ENCODE assay signal across 31 mouse cellular contexts in genomic region chr19:30490916-30491315, GRCm38 (mm10). TPM values are rescaled to one million over a fixed set of nuclear protein-coding genes. Genes with fewer than 3 reads are reported as not detected.
DNase-seq lines count a peak whose midpoint lies in the region; ATAC-seq and TF ChIP-seq lines count a peak whose summit lies in the region.
"Had no signal": no experiment of that assay in that cellular context is flagged by ENCODE, and none has a peak within 500 bp of the region (broad histone marks: within the 10 kb centered on the region; RNA-seq: fewer than 3 reads in every experiment).

No protein-coding gene starts in this region.

- TF ChIP-seq CTCF in heart, postnatal 0 days (IDR thresholded peaks at IDR 0.05; ENCODE audit: low read depth) = no peak

- no peaks in the 10 kb centered on the region for H3K9me3 ChIP-seq in heart, embryonic 12.5 days (replicated peaks)
- H3K9me3 ChIP-seq in heart, postnatal 0 days (replicated peaks; ENCODE audit: control insufficient read depth, low read length) = no peaks in the 10 kb centered on the region
- no peaks in the 10 kb centered on the region for H3K9me3 ChIP-seq in liver, embryonic 11.5 days (ENCODE audit: control insufficient read depth, low read length)
- H3K9me3 ChIP-seq: embryonic facial prominence, embryonic 13.5 days; forebrain, embryonic 12.5 days; G1E; hindbrain, embryonic 12.5 days; midbrain, embryonic 15.5 days; neural tube, embryonic 12.5 days had no signal

- ATAC-seq in heart, embryonic 12.5 days (ENCODE audit: insufficient number of reproducible peaks, low FRiP score) = no peak
- ATAC-seq in heart, postnatal 0 days (ENCODE audit: insufficient read depth, low read depth) = no peak
- no peak for ATAC-seq in liver, embryonic 11.5 days (replicated peaks; ENCODE audit: low FRiP score)
- ATAC-seq: forebrain, postnatal 0 days; intestine, embryonic 16.5 days; midbrain, embryonic 15.5 days had no signal

- 17% methylated on average over 9 of the region's 9 CpGs for WGBS in heart, embryonic 12.5 days
- 19% methylated on average over 9 of the region's 9 CpGs for WGBS in heart, postnatal 0 days
- WGBS in liver, embryonic 11.5 days = 50% methylated on average over 9 of the region's 9 CpGs

- H3K9ac ChIP-seq in heart, embryonic 12.5 days = peak overlapping the region; percentile 18; the same call in 1 of the 2 replicates
- no peak overlapping the region for H3K9ac ChIP-seq in heart, postnatal 0 days (replicated peaks; ENCODE audit: low read depth, low read length)
- H3K9ac ChIP-seq in liver, embryonic 11.5 days (ENCODE audit: low read depth, low read length) = no peak overlapping the region
- H3K9ac ChIP-seq: embryonic facial prominence, embryonic 13.5 days; forebrain, embryonic 12.5 days; forebrain, postnatal 0 days; hindbrain, embryonic 12.5 days; midbrain, embryonic 15.5 days; neural tube, embryonic 12.5 days had no signal

- no peaks in the 10 kb centered on the region for H3K36me3 ChIP-seq in heart, embryonic 12.5 days
- H3K36me3 ChIP-seq in heart, postnatal 0 days (replicated peaks; ENCODE audit: control insufficient read depth, insufficient read depth, low read length) = no peaks in the 10 kb centered on the region
- no peaks in the 10 kb centered on the region for H3K36me3 ChIP-seq in liver, embryonic 11.5 days (ENCODE audit: control insufficient read depth, insufficient read depth, low read length)
- H3K36me3 ChIP-seq: embryonic facial prominence, embryonic 13.5 days; forebrain, embryonic 12.5 days; G1E; hindbrain, embryonic 12.5 days; midbrain, embryonic 15.5 days; neural tube, embryonic 12.5 days had no signal

- H3K4me1 ChIP-seq in heart, embryonic 12.5 days (replicated peaks) = 0 out of 2 replicates have a peak, but pooled peaks cover 7% of the 10 kb centered on the region
- H3K4me1 ChIP-seq in heart, postnatal 0 days (ENCODE audit: control insufficient read depth, insufficient read depth) = no peaks in the 10 kb centered on the region
- H3K4me1 ChIP-seq in liver, embryonic 11.5 days (replicated peaks; ENCODE audit: control insufficient read depth, insufficient read depth, low read length) = no peaks in the 10 kb centered on the region
- H3K4me1 ChIP-seq: forebrain, embryonic 12.5 days; hindbrain, embryonic 12.5 days; midbrain, embryonic 15.5 days; neural tube, embryonic 12.5 days had no signal

- H3K4me3 ChIP-seq in heart, embryonic 12.5 days = no peak overlapping the region
- H3K4me3 ChIP-seq in heart, postnatal 0 days (ENCODE audit: low read depth, low read length) = no peak overlapping the region
- H3K4me3 ChIP-seq in liver, embryonic 11.5 days (ENCODE audit: low read depth, low read length) = no peak overlapping the region
- H3K4me3 ChIP-seq: embryonic facial prominence, embryonic 13.5 days; erythroblast, embryonic 14.5 days; forebrain, embryonic 12.5 days; hindbrain, embryonic 12.5 days; midbrain, embryonic 15.5 days; neural tube, embryonic 12.5 days had no signal

- intact Hi-C loops in heart, postnatal 25 days (cut with DNase I) = no loop called here

- no peak overlapping the region for H3K27ac ChIP-seq in heart, embryonic 12.5 days (ENCODE audit: poor library complexity, severe bottlenecking)
- H3K27ac ChIP-seq in heart, postnatal 0 days (ENCODE audit: low read depth) = no peak overlapping the region
- H3K27ac ChIP-seq in liver, embryonic 11.5 days (ENCODE audit: low read depth, low read length) = no peak overlapping the region
- H3K27ac ChIP-seq: embryonic facial prominence, embryonic 13.5 days; forebrain, embryonic 12.5 days; hindbrain, embryonic 12.5 days; midbrain, embryonic 15.5 days; neural tube, embryonic 12.5 days had no signal

- peak overlapping the region; percentile 50 for H3K4me2 ChIP-seq in heart, embryonic 12.5 days
- peak overlapping the region; percentile 39; the same call in 1 of the 2 replicates for H3K4me2 ChIP-seq in heart, postnatal 0 days (ENCODE audit: low read depth, low read length)
- H3K4me2 ChIP-seq in liver, embryonic 11.5 days = no peak overlapping the region
- H3K4me2 ChIP-seq: embryonic facial prominence, embryonic 13.5 days; forebrain, embryonic 12.5 days; hindbrain, embryonic 12.5 days; midbrain, embryonic 15.5 days; neural tube, embryonic 12.5 days had no signal

- no peaks in the 10 kb centered on the region for H3K27me3 ChIP-seq in heart, embryonic 12.5 days (replicated peaks)
- no peaks in the 10 kb centered on the region for H3K27me3 ChIP-seq in heart, postnatal 0 days (ENCODE audit: control insufficient read depth, insufficient read depth, low read length)
- no peaks in the 10 kb centered on the region for H3K27me3 ChIP-seq in liver, embryonic 11.5 days (replicated peaks; ENCODE audit: control insufficient read depth, insufficient read depth, low read length)
- H3K27me3 ChIP-seq: embryonic facial prominence, embryonic 13.5 days; forebrain, embryonic 12.5 days; hindbrain, embryonic 12.5 days; midbrain, embryonic 15.5 days; neural tube, embryonic 12.5 days had no signal

- no peak for TF ChIP-seq EP300 in heart, postnatal 0 days (IDR thresholded peaks at IDR 0.05; ENCODE audit: low read depth)

- no peak for DNase-seq in heart, postnatal 25 days (ENCODE audit: low spot score)
- DNase-seq in heart, postnatal 0 days (ENCODE audit: low spot score) = peak; percentile 6
- no peak for DNase-seq in heart, adult 8-10 months (ENCODE audit: low spot score)
- peak; percentile 80 for DNase-seq in MN1 (ENCODE audit: low spot score)
- peak; percentile 37 for DNase-seq in fibroblast of lung, adult 2 months (ENCODE audit: low read depth)
- no peak for DNase-seq in liver, embryonic 11.5 days (ENCODE audit: low spot score)
- DNase-seq: adrenal gland, postnatal 14 days; cerebellum, adult 11-12 months; cerebellum, adult 9-11 months; forebrain, postnatal 0 days; kidney, adult 8-10 months; kidney, postnatal 14 days; layer of hippocampus, adult 9-11 months; lung, postnatal 14 days; right cerebral cortex, adult 18-20 months; spleen, adult 18-20 months; thymus, postnatal 14 days had no signal

RNA-seq across cellular contexts. Expression of gene Dkk1, which starts 58.5 kb away (rescaled TPM):
- polyA plus RNA-seq in heart, embryonic 12.5 days (2016; fragmentation: Nextera tagmentation; extraction: Ambion mirVana) = 0.82 and 1.6 TPM in 2 replicates
- total RNA-seq in heart, postnatal 25 days (2021) = not detected
- total RNA-seq in heart, postnatal 0 days (2014; rRNA removed; ENCODE audit: low replicate concordance) = not detected in 2 replicates
- not detected in 2 replicates for polyA plus RNA-seq in heart, postnatal 0 days (2015; fragmentation: Nextera tagmentation; extraction: Ambion mirVana)
- total RNA-seq in heart, adult 8-10 months (2022) = not detected
- polyA plus RNA-seq in liver, embryonic 11.5 days (2014; fragmentation: Nextera tagmentation; extraction: Ambion mirVana) = 9.9 and 10.2 TPM in 2 replicates
- total RNA-seq: gastrocnemius, adult 8-10 months; gastrocnemius, postnatal 4 days; heart, postnatal 10 days; liver, adult 2 months had no signal
- polyA plus RNA-seq: erythroblast, embryonic 14.5 days; G1E; liver, adult 2 months; urinary bladder, adult 2 months had no signal

Comparison
In these comparisons a context has a peak if more than half of its experiments do, and no peak if none do; other contexts are left out.
1. DNase-seq: peak in heart, postnatal 0 days (single experiment), MN1 (single experiment) and fibroblast of lung, adult 2 months (single experiment); none in heart, postnatal 25 days (single experiment), heart, adult 8-10 months (single experiment) and liver, embryonic 11.5 days (single experiment).